Mouse (Mus musculus): ENCODE measurements around the gene Fam173b. TPM values are rescaled to one million over a fixed set of nuclear protein-coding genes. Genes with fewer than 3 reads are reported as not detected.
A peak's percentile ranks its signal among the peaks of the same experiment; 100 is the strongest.

Fam173b gene
- total and polyA plus RNA-seq, 3 experiments: 24.5 to 33.8 (median 32.1) TPM

DNA sequence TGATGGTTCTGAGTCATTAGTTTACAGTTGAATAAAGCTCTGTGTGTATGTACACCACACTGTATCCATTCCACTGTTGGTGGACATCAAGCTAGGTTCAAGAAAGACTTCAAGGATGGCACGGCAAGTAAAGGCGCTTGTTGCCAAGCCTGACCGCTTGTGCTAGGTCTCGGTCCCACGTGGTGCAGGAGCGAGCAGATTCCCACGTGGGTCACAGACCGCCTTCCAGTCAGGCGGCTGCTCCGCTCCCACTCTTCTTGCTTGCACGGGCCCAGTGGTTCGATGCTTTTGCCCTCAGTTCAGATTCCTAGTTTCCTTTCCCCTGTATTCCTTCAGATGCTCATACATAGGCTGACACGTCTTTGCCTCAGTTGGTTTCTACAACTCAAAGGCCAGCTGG is 1.5 kb downstream of the Fam173b start:
- peak overlapping the region in 2 of 3 experiments; percentile 5 to 76 for H3K4me3 ChIP-seq (replicated peaks in 1 of 3; ENCODE audit: low read depth in 2 of 3, low read length in 2 of 3, poor library complexity in 1 of 3)
- H3K4me1 ChIP-seq (ENCODE audit: control insufficient read depth in 1 of 2, insufficient read depth in 2 of 2): peaks cover 14 to 36% of the 10 kb centered on the region in 2 experiments
- TF ChIP-seq JUN (IDR thresholded peaks at IDR 0.05; ENCODE audit: insufficient read depth, low read depth, low read length) (no peak), MYC (IDR thresholded peaks at IDR 0.05; ENCODE audit: low read depth, low read length) (peak; percentile 67), MAX (IDR thresholded peaks at IDR 0.05; ENCODE audit: low read length) (peak; percentile 67)
- no peak for DNase-seq (ENCODE audit: extremely low read depth)
- H3K27ac ChIP-seq (ENCODE audit: insufficient read depth, low read depth): no peak overlapping the region
- no peaks in the 10 kb centered on the region for H3K27me3 ChIP-seq (replicated peaks)
- no peaks in the 10 kb centered on the region for H3K9me3 ChIP-seq (replicated peaks; ENCODE audit: low read length)
- H3K9ac ChIP-seq (ENCODE audit: insufficient read depth, low read depth): no peak overlapping the region
- H3K36me3 ChIP-seq (replicated peaks in 1 of 2; ENCODE audit: control insufficient read depth in 1 of 2, insufficient read depth in 1 of 2, low read length in 1 of 2): peaks cover 12 to 53% of the 10 kb centered on the region in 2 experiments
- dilution Hi-C loops (cut with MboI; ENCODE audit: extremely low pct_ligation_motif_present, extremely low pct_unique_long_range_greater_than_20kb, low sequenced_read_pairs): no loop called here
- H3K79me2 ChIP-seq (replicated peaks; ENCODE audit: control insufficient read depth, extremely low read depth, insufficient read depth, poor library complexity, severe bottlenecking): peaks cover 39% of the 10 kb centered on the region
- in situ Hi-C loops (cut with MboI; ENCODE audit: low pct_ligation_motif_present, low pct_unique_long_range_greater_than_20kb, low sequenced_read_pairs): no loop called here
- H3K4me2 ChIP-seq (ENCODE audit: insufficient read depth, low read depth, poor library complexity, severe bottlenecking): no peak overlapping the region; the same call in 1 of the 2 replicates

DNA sequence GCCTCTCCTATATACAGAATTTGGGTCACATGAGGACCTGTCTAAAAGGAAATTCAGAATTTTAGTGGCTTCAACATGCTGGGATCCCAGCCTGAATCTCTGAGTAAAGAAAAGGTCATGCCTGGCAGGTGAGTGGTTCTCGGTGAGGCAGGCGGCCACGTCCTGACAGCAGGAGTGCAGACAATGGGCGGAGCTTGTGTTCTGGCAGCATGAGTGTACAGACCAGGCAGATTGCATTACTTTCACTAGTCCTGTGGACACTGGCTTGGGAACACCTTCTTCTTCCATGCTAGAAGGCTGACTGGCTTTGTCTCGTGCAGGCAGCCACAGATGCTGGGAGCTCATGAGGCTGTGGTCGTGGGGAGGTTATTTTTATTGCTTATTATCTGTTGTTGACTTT is 5.2 kb downstream of the Fam173b start:
- H3K79me2 ChIP-seq (replicated peaks; ENCODE audit: control insufficient read depth, extremely low read depth, insufficient read depth, poor library complexity, severe bottlenecking): 0 out of 2 replicates have a peak, but pooled peaks cover 4% of the 10 kb centered on the region
- no peak overlapping the region for H3K4me2 ChIP-seq (ENCODE audit: insufficient read depth, low read depth, poor library complexity, severe bottlenecking)
- peaks cover 35 to 67% of the 10 kb centered on the region in 2 experiments for H3K36me3 ChIP-seq (replicated peaks in 1 of 2; ENCODE audit: control insufficient read depth in 1 of 2, insufficient read depth in 1 of 2, low read length in 1 of 2)
- no peak overlapping the region for H3K4me3 ChIP-seq (replicated peaks in 1 of 3; ENCODE audit: low read depth in 2 of 3, low read length in 2 of 3, poor library complexity in 1 of 3)
- no peak overlapping the region for H3K9ac ChIP-seq (ENCODE audit: insufficient read depth, low read depth)
- dilution Hi-C loops (cut with MboI; ENCODE audit: extremely low pct_ligation_motif_present, extremely low pct_unique_long_range_greater_than_20kb, low sequenced_read_pairs) (no loop called here), in situ Hi-C loops (cut with MboI; ENCODE audit: low pct_ligation_motif_present, low pct_unique_long_range_greater_than_20kb, low sequenced_read_pairs) (no loop called here)
- no peaks in the 10 kb centered on the region for H3K9me3 ChIP-seq (replicated peaks; ENCODE audit: low read length)
- no peak for DNase-seq (ENCODE audit: extremely low read depth)
- no peak for TF ChIP-seq RAD21 (IDR thresholded peaks at IDR 0.05; ENCODE audit: low read depth, low read length)
- no peak for TF ChIP-seq TCF12 (IDR thresholded peaks at IDR 0.05; ENCODE audit: low read depth, low read length)
- no peak for TF ChIP-seq ZKSCAN1 (IDR thresholded peaks at IDR 0.05; ENCODE audit: borderline replicate concordance, low read depth, low read length)
- no peak for TF ChIP-seq SIN3A (IDR thresholded peaks at IDR 0.05; ENCODE audit: low read length)
- no peak for TF ChIP-seq ZMIZ1 (IDR thresholded peaks at IDR 0.05; ENCODE audit: low read depth, low read length)
- TF ChIP-seq ZNF384 (IDR thresholded peaks at IDR 0.05; ENCODE audit: low read depth, low read length): no peak
- no peak for TF ChIP-seq POLR2A (IDR thresholded peaks at IDR 0.05; ENCODE audit: low read depth, low read length)
- no peak for TF ChIP-seq KAT2A (IDR thresholded peaks at IDR 0.05; ENCODE audit: insufficient replicate concordance, low read length)
- no peak for TF ChIP-seq UBTF (IDR thresholded peaks at IDR 0.05; ENCODE audit: low read depth, low read length)
- no peak for TF ChIP-seq USF2 (conservative IDR thresholded peaks at IDR 0.05; ENCODE audit: low read depth, low read length)
- no peak for TF ChIP-seq JUN (IDR thresholded peaks at IDR 0.05; ENCODE audit: insufficient read depth, low read depth, low read length)
- no peak for TF ChIP-seq NRF1 (IDR thresholded peaks at IDR 0.05; ENCODE audit: low read depth, low read length)
- no peak for TF ChIP-seq CHD1 (IDR thresholded peaks at IDR 0.05; ENCODE audit: low read depth, low read length)
- H3K27me3 ChIP-seq (replicated peaks): no peaks in the 10 kb centered on the region
- H3K27ac ChIP-seq (ENCODE audit: insufficient read depth, low read depth): no peak overlapping the region
- peaks cover 11 to 18% of the 10 kb centered on the region in 2 experiments for H3K4me1 ChIP-seq (ENCODE audit: control insufficient read depth in 1 of 2, insufficient read depth in 2 of 2)

Measured in CH12.LX (cell line).